Mouse (Mus musculus) heart, adult 2 months (tissue): ENCODE data around the gene Nr2c2. TPM values are rescaled to one million over a fixed set of nuclear protein-coding genes. Genes with fewer than 3 reads are reported as not detected.

Experiments
- DNase-seq, 2 experiments: peaks; one replicate each; pipeline ENCODE4 v3.0.0; 2021
- H3K27ac ChIP-seq: fragments of 200-600 bp; 2 replicates; pipeline ENCODE4 v1.8.1; 2022
- H3K27me3 ChIP-seq: fragments of 200-500 bp; 2 replicates; pipeline ENCODE4 v1.6.1; 2012; ENCODE audit warnings: mild to moderate bottlenecking, low read length, inconsistent platforms, mixed read lengths; ENCODE audit not compliant: control insufficient read depth, insufficient read depth
- H3K36me3 ChIP-seq: fragments of 200-500 bp; 2 replicates; pipeline ENCODE4 v1.6.1; 2012; ENCODE audit warnings: low read length, inconsistent platforms; ENCODE audit not compliant: control insufficient read depth, insufficient read depth
- H3K4me1 ChIP-seq: fragments of 200-500 bp; 2 replicates; pipeline ENCODE4 v1.6.1; 2011; ENCODE audit warnings: low read length; ENCODE audit not compliant: control insufficient read depth, insufficient read depth
- H3K4me3 ChIP-seq: fragments of 200-600 bp; 2 replicates; pipeline ENCODE4 v1.8.1; 2022
- H3K79me2 ChIP-seq: fragments of 200-500 bp; replicated peaks from 2 replicates; pipeline ENCODE4 v1.6.1; 2012; ENCODE audit warnings: mild to moderate bottlenecking, inconsistent platforms, low read length, moderate library complexity, mixed read lengths; ENCODE audit not compliant: control insufficient read depth, insufficient read depth
- H3K9ac ChIP-seq: fragments of 200-500 bp; 2 replicates; pipeline ENCODE4 v1.6.1; 2012; ENCODE audit warnings: low read depth, mild to moderate bottlenecking, control low read depth, inconsistent platforms, low read length, mixed read lengths
- CTCF ChIP-seq: fragments of 200-600 bp; IDR thresholded peaks from 2 replicates; pipeline ENCODE4 v1.8.1; 2022; ENCODE audit warnings: antibody characterized with exemption, mild to moderate bottlenecking, moderate library complexity
- EP300 ChIP-seq: fragments of 200-500 bp; IDR thresholded peaks from 2 replicates; pipeline ENCODE4 v1.6.1; 2011; ENCODE audit warnings: low read depth, low read length, control low read depth; ENCODE audit not compliant: insufficient read depth
- POLR2A ChIP-seq: fragments of 200-500 bp; IDR thresholded peaks from 2 replicates; pipeline ENCODE4 v1.6.1; 2011; ENCODE audit warnings: mild to moderate bottlenecking, low read depth, low read length, control low read depth; ENCODE audit not compliant: insufficient read depth
- WGBS: fragments of 180-500 bp; shearing (Covaris S2); methylation state at CpG from one replicate; pipeline ENCODE4 v1.1.7; 2018; 5-methylcytosine and 5-hydroxymethylcytosine counted together
- intact Hi-C: fragments of 180-260 bp; cut with DNase I; formaldehyde crosslinking; loops from one replicate; pipeline ENCODE4 v1.15.1; 2025
- polyA plus RNA-seq: library from polyadenylated mRNA; depleted of rRNA; stranded (reverse); fragments of >200 nt; gene quantifications from 2 replicates; pipeline ENCODE4 v1.2.3, GENCODE M21; 2012
- total RNA-seq, 2 experiments: library from RNA; stranded (reverse); gene quantifications; 2 replicates each; pipeline ENCODE4 v1.2.3; 2021

Gene Nr2c2
- total and polyA plus RNA-seq, 3 experiments: 8.5 to 26.8 (median 21.6) TPM

DNA sequence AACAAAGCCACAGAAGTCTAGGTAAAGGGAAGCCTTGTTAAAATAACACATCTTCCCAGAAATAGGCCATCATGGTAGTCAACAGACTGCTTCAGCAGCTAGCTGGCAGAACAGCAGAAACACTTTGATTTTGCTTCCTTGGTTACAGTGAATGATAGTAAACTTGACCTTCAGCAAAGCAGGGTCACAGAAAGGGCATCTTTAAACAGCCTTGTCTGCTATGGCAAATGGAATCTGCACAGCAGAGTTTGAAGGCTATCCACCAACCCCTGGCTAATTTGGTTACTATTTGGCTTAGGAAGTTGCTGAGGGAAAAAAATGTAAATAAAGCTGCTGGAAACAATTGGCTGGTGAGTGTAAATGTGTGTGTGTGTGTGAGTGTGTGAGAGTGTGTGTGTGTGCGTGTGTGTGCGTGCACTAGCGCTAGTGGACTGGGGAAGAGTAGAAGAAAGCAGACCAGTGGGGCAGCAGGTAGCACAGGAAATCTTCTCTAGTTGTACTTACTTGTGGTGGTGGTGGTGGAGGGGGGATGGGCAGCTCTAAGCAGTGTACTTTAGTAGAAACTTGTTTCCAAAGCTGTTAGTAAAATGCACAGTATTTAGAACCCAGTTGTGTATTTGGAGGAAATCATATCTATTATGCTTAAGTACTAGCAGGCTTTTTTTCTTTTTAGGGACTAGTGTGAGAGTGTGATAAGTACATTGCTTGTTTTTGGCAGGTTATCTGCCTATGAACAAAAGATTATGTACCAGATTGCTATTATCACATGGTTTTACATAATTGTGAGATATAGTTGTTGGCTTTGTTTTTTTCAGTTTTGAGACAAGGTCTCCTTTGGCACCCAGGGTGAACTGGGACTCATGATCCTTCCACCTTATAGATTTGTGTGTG lies 41.1 kb downstream of the Nr2c2 start:
- no peaks in the 10 kb centered on the region for H3K27me3 ChIP-seq
- no peak for DNase-seq
- 76% methylated on average over 3 of the region's 3 CpGs for WGBS
- H3K4me3 ChIP-seq: no peak overlapping the region
- intact Hi-C loops: no loop called here
- no peak for TF ChIP-seq POLR2A
- TF ChIP-seq CTCF: no peak
- no peak for TF ChIP-seq EP300
- peaks cover 5% of the 10 kb centered on the region; the same call in 1 of the 2 replicates for H3K79me2 ChIP-seq
- H3K9ac ChIP-seq: no peak overlapping the region
- peaks cover 9% of the 10 kb centered on the region for H3K36me3 ChIP-seq
- peaks cover 8% of the 10 kb centered on the region for H3K4me1 ChIP-seq
- H3K27ac ChIP-seq: no peak overlapping the region

DNA sequence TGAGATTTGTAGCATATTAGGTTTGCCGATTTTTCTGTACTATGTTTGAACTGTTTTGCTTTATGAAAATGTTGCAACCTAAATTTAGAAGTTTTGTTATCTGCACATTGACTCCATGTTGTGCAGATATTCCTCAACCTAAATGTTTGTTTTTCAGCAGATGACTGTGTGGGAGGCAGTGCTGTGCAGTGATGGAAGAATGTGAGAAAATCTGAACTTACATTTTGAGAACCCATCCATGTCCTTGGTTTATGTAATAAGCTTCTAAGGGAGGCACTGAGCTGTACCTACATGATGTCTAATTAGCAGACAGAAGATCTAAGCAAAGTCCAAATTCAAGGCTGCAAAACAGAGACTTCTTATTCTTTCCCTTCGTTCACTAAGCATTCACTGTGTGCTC lies 42.4 kb downstream of the Nr2c2 start:
- H3K4me1 ChIP-seq: peaks cover 8% of the 10 kb centered on the region
- TF ChIP-seq POLR2A: no peak
- no peak for TF ChIP-seq EP300
- TF ChIP-seq CTCF: no peak
- no peak overlapping the region for H3K9ac ChIP-seq
- peaks cover 11% of the 10 kb centered on the region for H3K36me3 ChIP-seq
- H3K79me2 ChIP-seq: peaks cover 5% of the 10 kb centered on the region; the same call in 1 of the 2 replicates
- H3K4me3 ChIP-seq: no peak overlapping the region
- no peaks in the 10 kb centered on the region for H3K27me3 ChIP-seq
- no peak for DNase-seq
- 80% methylated on average over 2 of the region's 2 CpGs for WGBS
- intact Hi-C loops: no loop called here
- no peak overlapping the region for H3K27ac ChIP-seq

DNA sequence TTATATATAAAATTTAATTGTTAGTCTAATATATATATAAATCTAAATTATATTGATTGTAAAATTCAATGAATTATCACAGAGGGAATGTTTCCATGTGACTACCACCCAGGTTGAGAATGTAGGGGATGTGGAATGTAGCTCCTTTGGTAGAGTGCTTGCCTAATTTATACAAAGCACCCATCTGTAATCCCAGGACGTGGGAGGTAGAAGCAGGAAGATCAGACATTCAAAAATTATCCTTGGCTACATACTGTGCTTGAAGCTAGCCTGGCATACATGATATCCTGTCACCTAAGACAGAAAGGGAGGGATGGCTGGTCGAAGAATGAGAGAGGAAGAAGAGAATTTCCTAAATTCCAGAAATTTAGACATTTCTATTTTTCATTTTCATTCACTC lies 45.2 kb downstream of the Nr2c2 start:
- Histone ChIP-seq H3K27me3 (no peaks in the 10 kb centered on the region), H3K36me3 (peaks cover 11% of the 10 kb centered on the region), H3K79me2 (peaks cover 4% of the 10 kb centered on the region; the same call in 1 of the 2 replicates), H3K27ac (no peak overlapping the region), H3K4me1 (peaks cover 8% of the 10 kb centered on the region), H3K4me3 (no peak overlapping the region), H3K9ac (no peak overlapping the region)
- no peak for DNase-seq
- intact Hi-C loops: loop anchor here (5.0 kb wide), 1 partner anchor 44 kb away; the partner anchor contains the start of gene Nr2c2
- TF ChIP-seq EP300: no peak
- TF ChIP-seq POLR2A: no peak
- no peak for TF ChIP-seq CTCF
- WGBS: 73% methylated on average over 2 of the region's 2 CpGs

DNA sequence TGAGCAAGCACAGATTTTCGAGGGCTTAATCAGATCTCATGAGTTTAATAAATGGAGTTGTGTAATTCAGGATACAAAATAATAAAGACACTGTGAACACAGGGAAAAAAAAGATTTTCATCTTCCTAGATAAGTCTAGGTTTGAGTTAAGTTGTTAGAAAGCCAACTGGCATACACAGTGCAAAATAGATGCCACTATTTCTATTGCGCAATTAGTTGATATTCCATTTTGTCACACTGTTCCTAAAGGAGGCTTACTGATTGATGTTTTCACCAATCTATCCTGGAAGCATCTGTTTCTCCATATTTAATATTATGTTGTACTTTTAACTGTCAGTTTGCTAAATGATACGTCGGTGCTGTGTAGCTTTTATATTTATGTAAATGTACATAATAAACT lies 54.7 kb downstream of the Nr2c2 start:
- Histone ChIP-seq H3K4me3 (no peak overlapping the region), H3K36me3 (no peaks in the 10 kb centered on the region; the same call in 1 of the 2 replicates), H3K4me1 (no peaks in the 10 kb centered on the region), H3K9ac (no peak overlapping the region), H3K79me2 (0 out of 2 replicates have a peak, but pooled peaks cover 1% of the 10 kb centered on the region), H3K27ac (no peak overlapping the region), H3K27me3 (no peaks in the 10 kb centered on the region)
- intact Hi-C loops: no loop called here
- DNase-seq: no peak
- TF ChIP-seq EP300 (no peak), CTCF (no peak), POLR2A (no peak)
- over 99% methylated on average over 4 of the region's 4 CpGs for WGBS

DNA sequence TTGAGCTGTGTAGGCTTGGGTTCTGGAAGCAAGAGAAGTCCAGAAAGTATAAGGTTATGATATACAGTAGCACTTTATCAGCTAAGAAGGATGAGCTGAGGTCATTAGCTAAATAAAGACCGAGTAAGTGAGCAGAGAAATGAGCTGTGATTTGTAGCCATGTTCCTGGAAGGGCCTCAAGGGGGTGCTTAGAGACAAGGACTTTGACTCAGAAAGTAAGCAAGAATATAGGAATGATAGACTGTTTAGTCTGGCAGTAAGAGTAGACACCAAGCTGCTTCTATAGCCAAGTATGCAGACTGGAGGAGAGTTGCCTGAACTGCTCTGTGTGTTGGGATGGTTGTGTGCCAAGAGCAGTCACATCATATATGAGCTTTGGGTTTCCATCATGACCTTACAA lies 62.6 kb downstream of the Nr2c2 start:
- Histone ChIP-seq H3K4me1 (no peaks in the 10 kb centered on the region; the same call in 1 of the 2 replicates), H3K27me3 (no peaks in the 10 kb centered on the region), H3K4me3 (no peak overlapping the region), H3K9ac (no peak overlapping the region), H3K27ac (no peak overlapping the region), H3K36me3 (peaks cover 25% of the 10 kb centered on the region), H3K79me2 (no peaks in the 10 kb centered on the region)
- intact Hi-C loops: loop anchor here (5.0 kb wide), 1 partner anchor 56 kb away; no protein-coding TSS in a partner anchor
- DNase-seq: no peak
- TF ChIP-seq POLR2A (no peak), CTCF (peak; percentile 40), EP300 (no peak)
- WGBS: 20% methylated on average over 1 of the region's 1 CpGs

DNA sequence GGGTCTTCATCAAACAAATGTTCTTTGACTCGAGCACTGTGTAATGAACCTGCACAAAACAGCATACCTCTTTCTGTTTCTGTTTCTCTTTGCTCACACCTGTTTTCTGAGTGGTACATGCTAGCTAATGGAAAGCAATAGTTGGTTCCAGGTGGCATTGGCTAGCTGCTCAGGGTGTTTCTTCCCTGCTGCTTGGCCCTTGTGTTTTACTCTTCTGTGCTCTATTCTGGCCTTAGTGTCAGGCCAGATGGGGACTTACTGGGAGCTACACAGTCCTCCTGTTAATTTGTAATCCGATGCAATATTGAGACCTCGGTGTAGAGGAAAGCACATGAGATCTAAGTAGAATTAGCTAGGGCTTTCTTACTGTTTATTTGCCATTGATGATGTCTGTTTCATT lies 67.6 kb downstream of the Nr2c2 start:
- Histone ChIP-seq H3K36me3 (peaks cover 21% of the 10 kb centered on the region), H3K9ac (no peak overlapping the region), H3K4me3 (no peak overlapping the region), H3K27me3 (no peaks in the 10 kb centered on the region), H3K79me2 (no peaks in the 10 kb centered on the region), H3K4me1 (no peaks in the 10 kb centered on the region), H3K27ac (peak overlapping the region; percentile 61)
- intact Hi-C loops: no loop called here
- no peak for DNase-seq
- 90% methylated on average over 3 of the region's 3 CpGs for WGBS
- TF ChIP-seq CTCF (no peak), EP300 (no peak), POLR2A (no peak)
